Comparison of ENCODE assay signal across 22 mouse cellular contexts in the genomic region with DNA sequence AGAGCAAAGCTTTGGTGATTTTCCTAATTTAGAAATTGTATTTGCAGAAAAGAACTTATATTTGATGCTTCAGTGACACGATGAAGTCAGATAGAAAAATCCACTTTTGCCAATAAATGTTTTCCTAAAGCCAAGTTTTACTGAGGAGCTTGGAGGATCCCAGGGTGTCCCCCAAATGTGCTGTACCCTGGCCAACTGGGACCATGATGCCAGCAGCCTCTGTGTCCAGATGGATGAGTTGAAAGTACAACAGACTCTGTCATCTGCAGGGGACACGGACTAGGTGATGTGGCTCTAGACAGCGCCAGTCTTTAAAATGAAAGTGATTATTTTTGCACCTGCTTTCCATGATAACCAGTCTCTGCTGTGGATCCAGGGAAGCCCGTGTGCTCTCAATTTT. TPM values are rescaled to one million over a fixed set of nuclear protein-coding genes. Genes with fewer than 3 reads are reported as not detected.
"Had no signal": no experiment of that assay in that cellular context is flagged by ENCODE, and none has a peak within 500 bp of the region (broad histone marks: within the 10 kb centered on the region; RNA-seq: fewer than 3 reads in every experiment).

No protein-coding gene starts in this region.

- H3K4me3 ChIP-seq: midbrain, embryonic 10.5 days; midbrain, embryonic 12.5 days; midbrain, embryonic 15.5 days; myocyte; neural tube, embryonic 13.5 days; neural tube, embryonic 15.5 days had no signal

- H3K9me3 ChIP-seq: midbrain, embryonic 10.5 days; midbrain, embryonic 12.5 days; midbrain, embryonic 15.5 days; neural tube, embryonic 13.5 days; neural tube, embryonic 15.5 days had no signal

- H3K4me2 ChIP-seq: lung, embryonic 14.5 days; midbrain, embryonic 12.5 days; midbrain, embryonic 15.5 days; neural tube, embryonic 13.5 days; neural tube, embryonic 15.5 days had no signal

- H3K9ac ChIP-seq: liver, embryonic 14.5 days; lung, embryonic 14.5 days; midbrain, embryonic 12.5 days; midbrain, embryonic 15.5 days; neural tube, embryonic 13.5 days; neural tube, embryonic 15.5 days had no signal

- H3K4me1 ChIP-seq: midbrain, embryonic 12.5 days; midbrain, embryonic 15.5 days; neural tube, embryonic 13.5 days; neural tube, embryonic 15.5 days had no signal

- H3K27me3 ChIP-seq: midbrain, embryonic 15.5 days; neural tube, embryonic 13.5 days had no signal

- H3K27ac ChIP-seq: liver, embryonic 14.5 days; midbrain, embryonic 10.5 days; midbrain, embryonic 12.5 days; midbrain, embryonic 15.5 days; neural tube, embryonic 13.5 days; neural tube, embryonic 15.5 days had no signal

- DNase-seq: lung, adult 18-20 months; lung, embryonic 14.5 days; lung, postnatal 4 days; retina, postnatal 1 day; right cerebral cortex, adult 18-20 months; right cerebral cortex, postnatal 25 days; right cerebral cortex, postnatal 4 days; spleen, adult 18-20 months; thymus, adult 18-20 months; thymus, postnatal 14 days; thymus, postnatal 36 days had no signal

- ATAC-seq: midbrain, embryonic 15.5 days had no signal

- H3K36me3 ChIP-seq: midbrain, embryonic 12.5 days; midbrain, embryonic 15.5 days; neural tube, embryonic 13.5 days; neural tube, embryonic 15.5 days had no signal

RNA-seq across cellular contexts. Expression of a gene that starts 20.2 kb away (rescaled TPM):
- total RNA-seq: megakaryocyte, adult 5-6 weeks; megakaryocyte-erythroid progenitor cell, adult 5-6 weeks had no signal
- polyA plus RNA-seq: liver, embryonic 14.5 days; liver, embryonic 16.5 days; neural tube, embryonic 11.5 days had no signal
